Mouse (Mus musculus): ENCODE measurements at regions not wholly inside any gene's neighbourhood (a gene's known extent, or its start where the extent isn't known, plus 50 kb on each side); places are given as distances from the start of the nearest gene placed in this dataset.

DNA sequence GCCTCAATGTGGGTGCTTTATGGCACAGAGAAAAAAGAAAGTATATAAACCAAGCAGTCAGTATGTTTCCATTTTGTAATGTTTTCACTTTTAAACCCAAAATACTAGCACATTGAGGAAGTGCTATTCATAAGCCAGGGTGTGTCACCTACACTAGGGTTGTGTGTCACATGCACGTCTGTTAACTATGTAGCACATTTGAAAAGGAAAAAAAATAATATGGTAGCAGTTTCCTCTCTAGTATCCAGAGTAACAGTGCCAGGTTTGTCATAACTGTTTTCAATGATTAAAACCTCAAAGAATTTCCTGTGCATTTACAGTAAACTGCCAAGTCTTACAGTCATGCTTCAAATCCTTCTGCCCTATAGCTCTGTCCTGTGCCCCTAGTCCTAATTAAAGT lies 424.8 kb downstream of the Tmem161b start:
- DNase-seq (ENCODE audit: low spot score) = no peak

DNA sequence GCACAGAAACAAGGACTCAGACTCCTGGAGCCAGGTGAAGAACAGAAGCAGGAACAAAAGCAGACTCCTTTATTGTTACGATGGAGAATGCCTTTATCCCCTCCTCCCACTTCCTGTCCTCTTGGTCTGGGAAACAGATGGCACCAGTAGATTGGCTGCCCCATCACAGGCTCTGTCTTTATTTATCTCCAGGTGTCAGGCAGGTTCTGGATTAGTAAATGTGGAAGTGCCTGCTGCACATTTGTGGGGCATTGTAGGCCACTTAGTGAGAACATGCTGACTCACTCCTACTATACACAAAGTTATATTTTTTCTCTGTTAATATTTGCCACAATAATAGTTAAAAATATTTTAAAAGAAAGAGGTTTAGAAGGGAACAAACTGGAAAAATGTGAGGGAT lies 426.0 kb downstream of the Tmem161b start:
- DNase-seq (ENCODE audit: low spot score) = no peak

DNA sequence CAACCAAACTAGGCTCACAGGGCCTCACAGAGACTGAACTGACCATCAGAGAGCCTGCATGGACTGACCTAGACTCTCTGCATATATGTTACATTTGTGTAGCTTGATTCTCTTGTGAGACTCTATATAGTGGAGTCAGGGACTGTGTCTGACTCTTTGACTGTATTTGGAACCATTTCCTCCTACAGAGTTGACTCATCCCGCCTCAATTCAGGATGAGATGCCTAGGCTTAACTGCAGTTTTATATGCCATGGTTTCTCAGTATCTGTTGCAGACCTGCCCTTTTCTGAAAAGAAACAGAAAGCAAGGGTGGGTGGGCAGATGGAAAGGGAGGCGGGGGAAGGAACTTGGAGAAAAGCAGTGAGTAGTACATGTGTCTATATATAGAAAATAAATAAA lies 441.9 kb downstream of the Tmem161b start:
- no peak for DNase-seq (ENCODE audit: low spot score)

DNA sequence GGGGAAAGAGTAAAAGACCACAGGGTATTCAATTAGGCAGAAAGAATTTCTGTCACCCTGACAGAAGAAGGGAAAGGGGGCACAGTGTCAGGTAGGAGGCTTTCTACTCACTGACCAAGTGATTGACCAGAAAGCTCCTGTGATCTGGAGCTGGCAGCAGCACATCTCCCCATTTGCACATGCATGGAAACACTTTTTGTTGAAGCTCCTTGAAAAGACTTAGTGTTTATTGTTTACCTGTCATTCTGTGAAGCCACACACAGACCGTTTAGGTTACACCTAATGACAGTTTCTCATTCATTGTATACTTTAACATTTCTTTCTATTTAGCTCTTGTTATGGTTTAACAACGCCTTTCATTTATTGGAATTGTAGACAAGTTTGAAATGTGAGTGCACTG lies 458.9 kb downstream of the Tmem161b start:
- DNase-seq (ENCODE audit: low spot score) = no peak

DNA sequence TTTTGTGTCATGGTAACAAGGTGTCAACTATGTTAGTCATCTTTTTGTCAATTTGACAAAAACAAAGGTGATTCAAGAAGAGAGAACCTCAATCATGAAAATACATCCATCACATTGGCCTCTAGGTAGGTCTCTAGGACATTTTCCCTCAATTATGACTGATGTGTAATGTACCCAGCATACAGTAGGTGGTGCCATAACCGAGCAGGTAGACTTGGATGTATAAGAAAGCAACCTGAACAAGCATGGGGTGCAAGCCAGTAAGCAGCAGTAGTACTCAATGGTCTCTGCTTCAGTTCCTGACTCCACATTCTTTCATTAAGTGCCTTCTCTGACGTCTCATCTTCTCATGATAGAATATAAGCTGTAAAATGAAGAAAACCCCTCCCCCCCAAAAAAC lies 463.8 kb downstream of the Tmem161b start:
- DNase-seq (ENCODE audit: low spot score) = no peak

DNA sequence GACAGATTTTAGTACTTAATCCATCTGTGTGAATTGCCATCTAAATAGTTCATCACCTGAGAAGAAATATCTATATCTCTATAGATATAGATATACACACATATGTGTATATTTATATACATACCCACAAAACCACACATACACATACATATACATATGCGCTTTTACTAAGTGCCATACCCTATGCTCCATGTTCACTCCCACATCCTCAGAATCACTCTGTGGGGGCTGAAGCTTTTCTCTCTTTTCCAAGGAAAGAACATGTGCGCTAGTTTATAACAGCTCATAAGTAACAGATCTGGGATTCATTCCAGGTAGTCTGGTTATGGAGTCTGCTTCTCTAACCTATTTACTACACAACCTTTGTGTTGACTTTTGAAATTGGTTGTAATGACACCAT lies 471.4 kb downstream of the Tmem161b start:
- DNase-seq (ENCODE audit: low spot score) = no peak

DNA sequence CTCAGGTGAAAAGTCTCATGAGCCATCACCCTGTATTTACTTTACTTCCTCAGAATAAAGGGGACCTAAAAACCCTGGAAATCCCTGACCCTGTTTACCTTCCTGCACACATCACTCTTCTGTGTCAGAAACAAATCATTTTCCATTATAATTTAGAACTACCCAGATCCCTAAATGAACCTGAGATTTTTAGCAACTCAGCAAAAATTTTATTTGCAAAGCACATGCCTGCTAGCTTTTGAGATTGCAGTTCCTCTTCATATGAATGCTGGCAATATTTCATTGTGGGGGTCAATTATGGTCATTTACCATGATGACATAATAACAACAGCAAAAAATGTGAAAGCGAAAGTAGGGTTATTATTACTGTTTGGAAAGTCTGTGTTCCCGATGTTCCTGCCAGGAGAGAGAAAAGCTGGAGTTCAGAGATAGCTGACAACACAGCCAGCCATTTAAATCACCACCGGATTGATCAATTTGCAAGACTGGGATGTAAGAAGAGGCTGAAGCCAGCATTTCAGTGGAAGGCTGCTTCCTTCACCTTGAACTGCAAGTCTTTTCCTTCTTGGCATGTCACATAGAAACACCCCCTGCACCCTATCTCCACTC lies 476.5 kb downstream of the Tmem161b start:
- DNase-seq (ENCODE audit: low spot score) = no peak

DNA sequence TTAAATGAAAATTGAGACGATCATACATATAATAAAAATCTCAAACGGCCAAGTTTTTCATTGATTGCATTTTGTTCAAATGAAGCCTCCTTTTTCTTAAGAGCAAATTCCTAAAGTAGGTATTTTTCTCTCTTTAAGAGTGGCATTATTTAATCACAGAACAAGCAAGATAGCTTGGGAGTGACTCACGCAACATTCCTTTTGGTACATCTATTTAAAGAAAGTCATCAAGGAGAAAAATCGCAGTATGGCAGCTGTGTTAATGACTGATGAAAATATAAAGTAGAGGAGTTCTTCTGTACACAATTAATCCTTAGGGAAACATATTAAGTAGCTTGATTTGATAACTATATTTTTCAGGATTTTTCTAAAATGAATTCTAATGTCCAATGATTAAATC lies 448.0 kb upstream of the Ccnh start:
- DNase-seq (ENCODE audit: low spot score) = no peak

DNA sequence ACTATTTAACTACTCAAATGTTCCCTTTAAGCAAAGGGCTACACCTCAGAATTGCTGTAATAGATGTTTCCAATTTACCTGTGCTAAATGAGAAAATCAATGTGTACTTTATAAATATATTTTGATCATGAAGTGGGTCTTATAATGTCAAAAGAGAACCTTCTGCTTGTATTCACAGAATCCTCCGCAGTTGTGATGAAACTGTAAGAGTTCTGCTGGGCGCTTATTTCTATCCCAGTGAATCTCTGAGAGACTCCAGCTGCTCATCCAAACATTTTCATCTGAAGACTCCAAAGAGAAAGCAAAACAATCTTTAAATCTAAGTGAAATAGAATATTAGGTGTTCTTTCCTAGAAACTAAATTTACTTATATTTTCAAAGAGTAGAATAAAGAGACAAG lies 440.9 kb upstream of the Ccnh start:
- DNase-seq (ENCODE audit: low spot score) = no peak

DNA sequence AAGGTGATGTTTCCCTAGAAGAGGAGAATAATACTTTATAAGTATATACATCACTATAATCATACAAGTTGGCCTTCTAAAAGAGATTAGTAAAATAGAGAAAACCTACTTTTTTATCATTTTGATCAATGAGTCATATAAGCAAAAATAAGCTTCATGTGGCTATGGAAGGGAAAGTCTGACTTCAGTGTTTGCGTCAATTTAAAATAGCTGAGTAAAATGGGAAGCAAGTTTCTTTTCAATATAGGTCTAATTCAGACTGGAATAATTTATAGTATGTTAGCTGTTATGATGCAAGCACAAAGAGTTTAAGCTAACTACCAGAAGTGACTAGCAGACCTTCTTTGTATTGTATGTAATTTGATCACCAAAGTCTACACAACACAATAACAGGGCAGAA lies 440.0 kb upstream of the Ccnh start:
- no peak for DNase-seq (ENCODE audit: low spot score)

DNA sequence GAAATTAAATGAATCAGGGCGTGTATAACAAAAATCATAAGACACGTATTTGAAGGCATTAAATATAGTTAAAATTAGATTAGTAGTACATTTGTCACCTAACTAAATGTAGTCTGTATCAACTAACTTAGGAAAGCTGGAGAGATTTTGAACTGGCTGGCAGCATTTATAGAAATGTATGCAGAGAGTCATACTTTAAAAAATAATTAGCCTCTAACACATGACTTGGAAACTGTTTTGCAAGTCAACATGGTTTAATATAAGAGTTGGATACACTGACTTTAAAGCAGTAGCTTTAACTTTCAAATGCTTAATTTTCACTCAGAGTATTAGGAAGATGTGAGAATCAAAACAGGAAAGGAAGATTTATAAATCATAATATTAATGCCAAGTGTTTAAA lies 439.1 kb upstream of the Ccnh start:
- no peak for DNase-seq (ENCODE audit: low spot score)

DNA sequence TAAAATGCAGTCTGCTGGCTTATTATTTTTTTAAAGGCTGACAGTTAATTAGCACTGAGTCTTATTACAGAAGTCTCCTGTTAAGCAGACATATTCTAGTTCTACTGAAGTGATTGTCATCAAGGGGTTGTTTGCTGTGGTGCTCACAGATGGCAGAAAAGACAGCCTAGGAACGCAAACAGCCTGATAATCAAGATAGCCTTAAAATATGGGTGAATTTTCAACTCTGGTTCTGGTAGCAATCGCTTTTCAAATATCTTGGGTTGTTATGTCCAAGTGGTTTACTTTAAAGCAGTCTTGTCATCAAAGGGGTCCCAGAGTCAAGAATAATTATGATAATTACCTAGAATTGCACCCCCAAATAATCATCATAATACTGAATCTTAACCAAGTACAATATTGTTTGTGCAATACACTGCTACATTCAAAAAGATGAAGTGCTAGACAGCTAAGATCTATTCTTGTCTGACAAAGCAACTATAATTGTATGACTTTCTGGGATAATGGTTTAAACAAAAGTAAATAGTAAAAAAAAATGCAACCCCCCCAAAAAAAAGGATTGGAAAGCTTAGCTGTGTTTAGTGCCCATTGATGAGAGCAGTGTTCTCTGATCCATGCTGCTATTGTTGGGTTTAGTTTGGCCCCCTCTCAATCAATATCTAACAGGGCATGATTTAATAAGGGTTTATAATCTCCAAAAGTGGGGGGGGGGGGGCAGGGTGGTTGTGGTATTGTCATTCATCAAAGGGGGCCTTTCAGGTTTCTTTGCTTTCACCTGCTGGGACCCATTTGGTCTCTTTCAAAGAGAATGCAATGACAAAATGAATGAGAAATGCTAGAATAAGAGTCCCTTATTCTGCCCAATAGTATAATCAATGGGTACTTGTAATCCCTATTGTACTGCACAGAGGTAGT lies 437.4 kb upstream of the Ccnh start:
- DNase-seq (ENCODE audit: low spot score) = no peak

DNA sequence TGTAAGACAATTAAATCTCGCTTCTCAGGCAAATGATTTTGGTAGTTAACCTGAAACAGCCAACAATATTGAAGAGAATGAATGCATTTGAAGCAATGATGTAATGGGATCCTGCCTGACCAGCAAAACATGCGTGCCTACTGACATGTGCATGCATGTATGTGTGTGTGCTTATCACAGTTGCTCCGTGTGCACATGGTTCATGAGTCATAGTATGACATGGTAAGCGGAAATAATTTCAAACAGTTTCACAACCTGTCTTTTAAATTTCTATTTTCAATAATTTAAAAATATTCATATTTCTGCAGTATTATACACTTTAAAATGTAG lies 436.8 kb upstream of the Ccnh start:
- no peak for DNase-seq (ENCODE audit: low spot score)

DNA sequence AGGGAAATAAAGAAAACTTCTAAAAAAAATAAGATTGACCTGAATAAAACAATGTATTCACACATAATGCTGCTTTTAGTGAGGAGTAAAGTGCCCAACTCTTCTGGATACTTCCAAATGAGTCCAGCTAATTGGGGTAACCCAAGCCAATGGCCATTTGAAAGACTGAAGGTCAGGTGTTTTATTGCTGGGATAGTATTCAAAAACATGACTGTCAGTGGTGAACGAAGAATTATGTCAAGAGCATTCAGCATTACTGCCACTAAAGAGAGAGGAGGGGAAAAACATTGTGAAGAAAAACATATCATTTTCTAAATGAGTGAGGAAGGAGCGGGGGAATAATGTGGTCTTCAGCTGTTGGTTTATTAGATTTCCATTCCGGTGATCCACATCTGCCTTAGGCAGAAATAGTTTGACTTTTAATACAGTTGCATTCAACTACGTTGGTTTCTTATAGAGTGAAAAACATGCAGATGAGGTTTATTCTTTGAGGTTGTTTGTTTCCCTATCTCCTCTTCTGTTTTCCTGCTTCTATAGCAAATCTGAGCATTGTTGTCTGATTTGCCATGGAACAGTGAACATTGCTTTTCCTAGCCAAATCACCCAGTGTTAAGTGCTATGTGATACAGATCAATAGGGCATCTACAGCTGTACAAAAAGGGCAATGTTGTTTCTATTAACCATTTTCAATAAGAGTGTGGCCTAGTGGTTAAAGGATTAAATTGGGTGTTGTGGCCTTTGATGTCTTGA lies 435.3 kb upstream of the Ccnh start:
- no peak for DNase-seq (ENCODE audit: low spot score)

DNA sequence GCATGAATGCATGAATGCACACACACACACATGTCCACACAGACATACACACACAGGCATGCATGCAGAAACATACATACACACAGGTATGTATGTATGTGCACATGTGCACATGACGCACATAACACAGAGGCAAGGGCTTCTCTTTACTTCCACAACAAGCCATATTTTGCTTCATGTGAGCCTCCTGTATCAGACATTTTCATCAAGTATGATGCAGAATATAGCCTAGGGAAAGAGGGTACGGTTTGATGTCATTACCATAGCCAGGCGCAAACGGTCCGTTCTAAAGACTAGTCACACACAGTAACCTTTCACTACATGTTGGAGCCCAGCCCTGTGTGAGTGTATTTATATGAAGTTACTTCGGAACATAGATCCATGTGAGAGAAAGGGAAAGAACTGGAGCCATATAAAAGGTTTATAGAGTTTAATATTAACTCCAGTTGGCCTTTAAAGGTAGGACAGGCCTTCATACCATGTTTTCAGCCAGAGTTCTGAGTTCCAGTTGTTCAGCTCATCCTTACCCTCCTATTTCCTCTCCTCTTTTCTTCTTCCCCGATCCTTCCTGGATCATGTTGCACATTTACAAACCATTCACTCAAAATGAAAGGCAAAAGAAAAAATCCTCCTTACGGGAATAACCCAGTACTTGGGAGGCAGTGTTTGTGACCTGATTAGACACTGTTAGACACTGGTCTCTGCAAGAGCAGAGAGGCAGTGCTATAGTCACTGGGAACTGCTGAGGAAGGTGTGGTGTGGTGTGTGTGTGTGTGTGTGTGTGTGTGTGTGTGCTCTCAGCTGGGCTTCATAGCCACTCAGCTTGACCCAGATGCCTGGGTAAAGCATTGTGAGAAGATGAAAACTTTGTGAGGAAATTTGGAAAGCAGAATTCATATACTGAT lies 434.1 kb upstream of the Ccnh start:
- DNase-seq (ENCODE audit: low spot score) = no peak

DNA sequence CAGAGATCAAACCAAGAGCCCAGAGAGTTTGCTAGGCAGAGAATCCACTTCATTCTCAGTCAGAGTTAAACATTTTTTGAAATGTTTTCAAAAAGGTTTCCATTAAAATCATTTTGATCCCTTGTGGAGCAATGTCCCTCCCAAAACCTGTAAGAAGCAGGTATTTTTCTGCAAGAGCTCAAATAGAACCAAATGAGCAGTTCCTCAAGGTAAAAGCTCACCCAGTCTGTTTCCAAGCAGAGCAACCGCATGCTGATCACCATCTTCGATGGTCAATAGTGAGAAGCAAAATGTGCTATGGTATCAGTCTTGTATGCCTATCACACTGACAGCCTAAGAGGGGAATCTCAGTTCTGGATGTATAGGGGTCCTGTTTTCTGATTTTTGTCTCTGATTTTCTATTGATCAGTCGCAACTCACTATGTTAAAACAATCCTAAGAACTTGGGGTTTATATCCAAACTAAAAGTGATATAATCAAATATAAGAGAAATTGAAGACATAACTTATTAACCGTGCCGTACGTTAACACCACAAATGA lies 432.3 kb upstream of the Ccnh start:
- DNase-seq (ENCODE audit: low spot score) = no peak

DNA sequence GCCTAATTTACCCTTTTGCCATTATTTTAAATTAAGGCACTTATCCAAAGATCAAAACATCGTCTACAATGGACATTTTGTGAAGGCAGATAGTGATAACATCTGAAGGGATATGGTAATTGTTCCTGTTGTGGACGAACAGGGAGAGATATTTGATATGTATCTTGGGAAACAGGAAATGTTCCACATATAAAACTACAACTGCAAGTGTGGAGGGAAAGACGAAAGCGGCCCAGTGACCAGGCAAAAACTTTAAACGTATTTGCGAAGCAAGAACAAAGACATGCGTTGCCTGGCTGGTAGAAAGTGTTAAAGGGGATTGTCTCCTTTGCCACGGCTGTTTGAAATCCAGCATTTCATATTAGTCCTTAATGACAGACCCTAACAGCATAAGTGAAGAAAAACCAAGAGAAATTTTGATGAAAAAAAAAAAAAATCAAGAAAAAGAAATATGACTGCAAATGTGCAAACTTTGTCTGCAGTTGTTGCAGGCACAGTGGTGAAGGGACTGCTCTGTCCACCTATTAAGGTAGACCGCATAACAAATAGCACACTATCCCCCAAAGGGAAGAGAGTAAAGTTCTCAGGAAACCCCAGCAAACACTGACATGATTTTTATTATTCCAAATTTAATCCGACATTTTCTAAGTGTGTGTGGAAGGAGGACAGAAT lies 431.2 kb upstream of the Ccnh start:
- DNase-seq (ENCODE audit: low spot score) = no peak

DNA sequence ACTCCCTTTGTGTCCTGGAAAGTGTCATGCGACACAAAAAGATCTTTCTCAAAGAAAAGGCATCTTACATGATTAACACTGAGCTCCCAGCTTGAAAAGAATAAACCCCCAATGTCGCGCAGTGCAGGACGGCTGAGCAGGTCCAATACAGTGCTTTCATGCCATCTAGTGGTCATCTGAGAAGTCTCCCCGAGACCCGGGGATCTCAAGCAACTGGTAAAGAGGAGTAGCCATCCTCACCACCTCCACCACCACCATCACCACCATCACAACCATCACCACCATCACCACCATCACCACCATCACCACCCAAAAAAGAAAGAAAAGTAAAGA lies 430.7 kb upstream of the Ccnh start:
- DNase-seq (ENCODE audit: low spot score) = peak; percentile 3

DNA sequence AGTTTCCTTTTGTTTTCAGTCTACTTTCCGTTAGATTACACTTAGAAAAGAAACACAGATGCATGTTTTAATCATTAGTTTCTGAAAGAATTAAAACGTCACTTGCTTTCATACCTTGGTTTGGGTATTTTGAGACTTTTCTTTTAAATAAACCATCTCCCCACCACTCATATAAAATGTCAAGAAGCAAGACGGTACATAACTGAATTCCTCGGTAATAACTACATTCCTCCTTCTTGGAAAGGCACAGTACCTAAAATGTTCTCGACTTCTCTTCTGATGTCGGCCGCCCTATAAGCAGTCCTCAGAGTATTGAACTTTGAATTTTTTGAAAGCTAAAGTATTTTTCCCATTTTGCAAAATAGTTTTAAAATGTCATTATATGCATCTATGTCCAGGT lies 430.1 kb upstream of the Ccnh start:
- no peak for DNase-seq (ENCODE audit: low spot score)

DNA sequence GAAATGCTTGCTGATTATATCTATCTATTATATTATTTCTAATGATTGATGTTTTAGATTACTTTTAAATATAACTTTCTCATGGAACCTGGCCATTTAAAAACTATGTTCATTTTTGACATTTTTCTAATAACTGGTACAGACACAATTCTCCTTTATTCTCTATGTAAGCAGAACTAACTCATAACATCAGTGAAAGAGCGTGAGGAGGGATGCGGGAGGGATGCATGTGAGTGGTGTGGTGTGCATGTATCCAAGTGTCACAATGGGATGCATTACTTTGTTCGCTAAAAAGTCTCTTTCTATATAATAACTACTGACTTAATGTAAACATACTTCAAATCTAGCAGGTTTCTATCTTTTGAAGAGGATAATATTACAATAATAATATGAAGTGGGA lies 428.7 kb upstream of the Ccnh start:
- no peak for DNase-seq (ENCODE audit: low spot score)

DNA sequence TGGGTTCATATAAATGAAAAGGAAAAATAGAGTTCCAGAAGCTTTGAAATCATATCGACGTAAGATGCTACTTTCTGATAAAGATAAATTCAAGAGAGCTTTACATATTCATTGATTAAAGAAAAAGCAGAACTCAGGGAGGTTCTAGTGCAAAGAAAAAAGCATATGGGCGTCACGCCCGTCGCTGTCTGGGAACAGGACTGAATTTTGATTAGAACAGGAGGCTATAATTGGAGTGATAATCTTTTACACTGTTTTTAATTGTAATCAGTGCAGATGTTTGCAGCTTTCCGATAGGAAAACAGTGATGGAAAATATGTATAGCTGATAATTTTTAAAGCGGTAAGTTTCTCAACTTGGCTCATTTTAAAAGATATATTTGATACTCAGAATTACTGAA lies 428.2 kb upstream of the Ccnh start:
- DNase-seq (ENCODE audit: low spot score) = no peak

DNA sequence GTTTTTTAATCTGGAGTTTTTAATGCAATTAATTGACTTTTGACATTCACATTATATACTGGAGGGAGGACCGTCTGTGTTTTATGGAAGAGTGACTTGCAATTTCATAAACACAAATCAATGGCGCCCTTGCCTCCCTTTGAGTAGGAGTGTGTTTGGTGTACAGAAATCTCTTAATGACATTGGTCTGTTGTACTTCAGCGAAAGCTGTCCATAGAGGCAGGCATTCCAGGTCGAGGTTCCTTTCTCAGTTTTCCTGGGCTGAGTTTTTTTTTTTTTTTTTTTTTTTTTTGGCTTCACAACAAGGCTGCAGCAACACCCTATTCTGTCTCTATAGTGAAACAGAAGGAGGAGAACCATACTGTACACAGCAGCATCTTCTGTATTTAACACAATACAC lies 427.4 kb upstream of the Ccnh start:
- no peak for DNase-seq (ENCODE audit: low spot score)

Data from urinary bladder, postnatal 25 days (tissue).